Mouse (Mus musculus) hindbrain, embryonic 16.5 days (tissue): Measurements from ENCODE around the gene Xxylt1. TPM values are rescaled to one million over a fixed set of nuclear protein-coding genes. Genes with fewer than 3 reads are reported as not detected.

Experiments used
- ATAC-seq: fragments of 200-750 bp; cut with Nextera tagmentation; 2 replicates; pipeline ENCODE4 v1.8.0; 2017; ENCODE audit warnings: moderate TSS enrichment, moderate library complexity
- H3K27ac ChIP-seq: fragments of 300-500 bp; sonication (generic); 2 replicates; pipeline ENCODE4 v1.5.1; 2014; ENCODE audit warnings: low read depth, mild to moderate bottlenecking, control low read depth, low read length, moderate library complexity
- H3K27me3 ChIP-seq: fragments of 300-500 bp; sonication (generic); replicated peaks from 2 replicates; pipeline ENCODE4 v1.6.1; 2014; ENCODE audit warnings: low read length; ENCODE audit not compliant: control insufficient read depth, insufficient read depth
- H3K36me3 ChIP-seq: fragments of 300-500 bp; sonication (generic); 2 replicates; pipeline ENCODE4 v1.6.1; 2014; ENCODE audit warnings: mild to moderate bottlenecking, low read length, moderate library complexity, mixed read lengths; ENCODE audit not compliant: control insufficient read depth, insufficient read depth
- H3K4me1 ChIP-seq: fragments of 300-500 bp; sonication (generic); 2 replicates; pipeline ENCODE4 v1.6.1; 2014; ENCODE audit warnings: low read depth, low read length; ENCODE audit not compliant: control insufficient read depth, insufficient read depth
- H3K4me2 ChIP-seq: fragments of 300-500 bp; sonication (generic); 2 replicates; pipeline ENCODE4 v1.6.1; 2014; ENCODE audit warnings: mild to moderate bottlenecking, low read length, control low read depth, moderate library complexity
- H3K4me3 ChIP-seq: fragments of 300-500 bp; sonication (generic); 2 replicates; pipeline ENCODE4 v1.5.1; 2014; ENCODE audit warnings: mild to moderate bottlenecking, low read length, control low read depth, moderate library complexity
- H3K9ac ChIP-seq: fragments of 300-500 bp; sonication (generic); 2 replicates; pipeline ENCODE4 v1.6.1; 2014; ENCODE audit warnings: low read depth, mild to moderate bottlenecking, control low read depth, low read length, moderate library complexity
- H3K9me3 ChIP-seq: fragments of 300-500 bp; sonication (generic); 2 replicates; pipeline ENCODE4 v1.6.1; 2014; ENCODE audit warnings: mild to moderate bottlenecking, low read length, moderate library complexity; ENCODE audit not compliant: control insufficient read depth
- WGBS: fragments of 180-500 bp; shearing (Covaris S2); extraction: QIAGEN DNeasy Blood & Tissue Kit; methylation state at CpG from one replicate; pipeline ENCODE4 v1.1.7; 2014; 5-methylcytosine and 5-hydroxymethylcytosine counted together
- polyA plus RNA-seq: library from polyadenylated mRNA; unstranded; fragments of >200 nt; fragmentation: Nextera tagmentation; extraction: Ambion mirVana; gene quantifications from 2 replicates; pipeline ENCODE4 v1.2.1, GENCODE M21; 2015

The Xxylt1 gene
- polyA plus RNA-seq, 1 experiment from 2014 or later, result 11.0 TPM

DNA sequence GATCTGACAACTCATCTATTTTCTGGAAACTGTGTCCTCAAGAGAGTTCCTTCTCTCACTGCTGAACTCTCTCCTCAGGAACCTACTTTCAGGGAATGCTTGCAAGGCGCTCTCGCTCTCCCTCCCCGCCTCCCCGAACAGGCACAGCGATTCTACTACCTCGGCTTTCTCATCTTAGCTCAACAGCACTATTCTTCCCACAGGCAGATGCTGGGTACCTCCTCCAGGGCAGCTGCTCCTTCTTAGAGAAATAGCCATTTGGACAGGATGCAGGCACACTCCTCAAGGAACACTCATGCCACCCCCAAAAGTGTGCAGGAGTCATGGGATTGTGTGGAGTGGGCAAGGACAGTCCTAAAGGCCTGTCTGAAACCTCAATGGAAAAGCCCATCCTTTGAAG lies 97.5 kb downstream of the Xxylt1 start:
- Histone ChIP-seq H3K9ac (no peak overlapping the region), H3K27ac (no peak overlapping the region), H3K4me2 (no peak overlapping the region), H3K9me3 (no peaks in the 10 kb centered on the region), H3K27me3 (no peaks in the 10 kb centered on the region), H3K4me1 (peaks cover 10% of the 10 kb centered on the region), H3K4me3 (no peak overlapping the region), H3K36me3 (no peaks in the 10 kb centered on the region)
- WGBS, result 61% methylated on average over 6 of the region's 6 CpGs
- ATAC-seq, result no peak

DNA sequence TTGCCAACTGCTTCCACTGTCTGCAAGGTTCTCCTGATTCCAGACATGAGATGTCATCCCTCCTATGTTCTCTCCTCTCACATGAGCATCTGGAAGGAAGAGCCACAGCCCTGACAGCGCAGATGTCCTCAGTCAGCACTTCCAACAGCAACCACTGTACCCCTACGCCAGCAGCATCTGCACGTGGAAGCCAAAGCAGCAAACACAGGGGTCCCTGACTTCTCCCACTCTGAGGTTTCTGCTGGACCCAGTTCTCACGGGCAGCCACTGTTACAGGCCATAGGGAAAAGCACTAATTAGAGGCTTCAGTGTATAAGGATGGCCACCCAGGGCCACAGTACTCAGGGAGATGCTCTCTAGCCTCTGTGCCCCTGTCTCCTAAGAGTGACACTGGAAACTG lies 98.0 kb downstream of the Xxylt1 start:
- H3K27me3 ChIP-seq, result no peaks in the 10 kb centered on the region
- no peak overlapping the region for H3K27ac ChIP-seq
- ATAC-seq, result no peak

DNA sequence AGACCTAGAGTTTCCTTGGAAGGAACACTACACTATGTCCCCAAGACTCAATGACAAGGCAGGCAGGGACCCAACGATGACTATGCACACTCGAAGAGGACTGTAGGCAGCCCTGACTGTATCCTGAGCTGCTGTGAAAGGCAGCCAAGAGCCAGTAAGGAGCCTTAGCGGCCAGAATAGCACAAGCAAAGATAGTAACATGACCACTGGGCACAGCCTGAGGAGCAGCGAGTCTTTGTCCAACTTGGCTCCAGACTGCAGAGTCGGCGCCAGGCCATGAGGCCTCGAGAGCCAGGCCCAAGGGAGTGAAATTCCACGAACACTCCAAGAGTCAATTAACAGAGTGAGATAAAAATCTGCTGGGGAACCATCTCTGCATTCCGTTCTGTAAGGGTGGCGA lies 99.9 kb downstream of the Xxylt1 start:
- Histone ChIP-seq H3K9ac (no peak overlapping the region), H3K4me3 (no peak overlapping the region), H3K9me3 (no peaks in the 10 kb centered on the region), H3K4me1 (peaks cover 17% of the 10 kb centered on the region), H3K4me2 (no peak overlapping the region), H3K27me3 (no peaks in the 10 kb centered on the region), H3K36me3 (no peaks in the 10 kb centered on the region), H3K27ac (no peak overlapping the region)
- 79% methylated on average over 10 of the region's 10 CpGs for WGBS
- ATAC-seq, result no peak

More for the DNA sequence above, 98.0 kb downstream of the Xxylt1 start:
- 57% methylated on average over 4 of the region's 4 CpGs for WGBS
- Histone ChIP-seq H3K4me2 (no peak overlapping the region), H3K4me1 (peaks cover 10% of the 10 kb centered on the region), H3K9me3 (no peaks in the 10 kb centered on the region), H3K4me3 (no peak overlapping the region), H3K9ac (no peak overlapping the region), H3K36me3 (no peaks in the 10 kb centered on the region)

DNA sequence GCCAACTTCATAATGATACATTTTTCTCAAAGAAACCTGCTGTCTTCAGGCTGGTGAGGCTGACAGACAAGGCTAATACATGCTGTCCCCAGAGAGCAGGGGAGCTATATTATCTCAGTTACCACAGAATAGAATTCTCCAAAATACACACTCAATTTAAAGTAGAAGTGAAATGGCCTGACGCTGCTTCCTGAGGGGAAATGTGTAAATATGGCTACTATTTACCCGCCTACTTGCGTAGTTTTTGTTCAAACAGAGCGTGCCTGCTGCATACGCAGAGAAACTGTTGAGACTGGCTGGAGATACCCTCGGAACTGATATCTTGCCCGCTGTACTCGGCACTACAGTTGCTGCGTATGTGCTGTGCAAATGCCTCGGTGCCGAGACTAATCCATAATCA lies 101.3 kb downstream of the Xxylt1 start:
- no peak for ATAC-seq
- H3K9ac ChIP-seq, result no peak overlapping the region
- WGBS, result 93% methylated on average over 11 of the region's 11 CpGs
- no peaks in the 10 kb centered on the region for H3K36me3 ChIP-seq
- no peaks in the 10 kb centered on the region for H3K9me3 ChIP-seq
- no peak overlapping the region for H3K4me2 ChIP-seq
- peaks cover 12% of the 10 kb centered on the region for H3K4me1 ChIP-seq
- no peak overlapping the region for H3K27ac ChIP-seq
- no peak overlapping the region for H3K4me3 ChIP-seq
- H3K27me3 ChIP-seq, result no peaks in the 10 kb centered on the region

DNA sequence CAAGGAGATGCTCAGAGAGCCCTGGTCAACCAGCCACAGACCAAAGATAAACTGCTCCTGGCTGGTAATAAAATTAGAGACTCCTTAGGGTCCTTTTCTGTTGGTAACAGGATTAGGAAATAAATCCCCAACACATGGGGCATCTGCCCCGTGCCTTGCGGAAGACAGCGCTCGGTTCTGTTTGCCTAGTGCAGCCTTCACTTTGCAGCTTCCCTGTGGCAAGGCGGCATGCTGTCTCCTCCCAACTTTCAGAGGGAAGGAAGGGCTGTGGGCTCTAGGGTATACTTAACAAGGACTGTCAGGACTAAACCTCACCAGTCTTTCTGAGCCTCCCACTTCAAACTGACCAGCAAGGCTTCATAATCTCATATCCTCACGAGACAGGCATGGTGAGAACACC lies 103.5 kb downstream of the Xxylt1 start:
- Histone ChIP-seq H3K4me3 (no peak overlapping the region), H3K4me1 (peaks cover 16% of the 10 kb centered on the region), H3K4me2 (no peak overlapping the region), H3K27ac (no peak overlapping the region), H3K27me3 (no peaks in the 10 kb centered on the region), H3K9me3 (no peaks in the 10 kb centered on the region), H3K36me3 (no peaks in the 10 kb centered on the region), H3K9ac (no peak overlapping the region)
- no peak for ATAC-seq
- 53% methylated on average over 6 of the region's 6 CpGs for WGBS

DNA sequence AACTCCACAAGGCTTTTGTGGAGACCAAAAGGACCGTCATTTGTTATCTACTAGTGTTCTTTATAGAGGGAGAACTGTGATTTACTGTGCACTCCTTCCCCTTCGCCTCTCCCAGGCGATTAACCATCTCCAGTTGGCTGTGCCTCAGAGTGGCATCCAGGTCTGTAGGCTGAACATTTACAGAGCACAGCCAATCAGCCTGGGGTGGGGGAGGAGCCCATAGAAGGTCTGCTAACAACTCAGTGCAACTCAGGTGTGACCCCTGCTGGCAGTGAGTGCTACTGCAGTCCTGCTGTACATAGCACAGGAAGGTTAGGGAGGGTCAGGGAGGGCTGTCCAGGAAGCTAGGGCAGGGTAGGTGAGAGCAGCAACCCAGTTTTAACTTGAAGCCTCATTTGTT lies 104.0 kb downstream of the Xxylt1 start:
- Histone ChIP-seq H3K36me3 (no peaks in the 10 kb centered on the region), H3K9me3 (no peaks in the 10 kb centered on the region), H3K27me3 (no peaks in the 10 kb centered on the region), H3K9ac (no peak overlapping the region), H3K4me1 (peaks cover 16% of the 10 kb centered on the region), H3K4me3 (no peak overlapping the region), H3K27ac (no peak overlapping the region), H3K4me2 (peak overlapping the region; percentile 14; the same call in 1 of the 2 replicates)
- peak; percentile 94 for ATAC-seq
- WGBS, result 0% methylated on average over 3 of the region's 3 CpGs

DNA sequence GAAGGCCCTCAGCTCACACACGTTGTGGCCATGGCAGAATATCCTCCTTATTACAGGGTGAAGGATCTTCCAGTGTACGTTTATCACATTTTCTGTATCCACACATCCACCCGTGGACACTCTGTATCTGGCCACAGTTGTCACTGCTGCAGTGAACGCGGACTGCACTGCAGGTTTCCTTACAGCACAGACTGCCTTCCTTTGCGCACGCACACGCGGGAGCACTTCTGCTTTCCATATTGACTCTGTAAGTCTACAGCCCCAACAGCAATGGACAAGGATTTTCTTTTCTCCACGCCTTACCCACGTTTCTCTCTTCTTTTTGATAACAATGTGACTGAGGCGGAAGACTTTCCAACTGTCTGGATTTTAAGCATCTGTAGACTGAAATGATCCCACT lies 106.7 kb downstream of the Xxylt1 start:
- Histone ChIP-seq H3K27me3 (no peaks in the 10 kb centered on the region), H3K36me3 (no peaks in the 10 kb centered on the region), H3K9me3 (no peaks in the 10 kb centered on the region), H3K4me2 (no peak overlapping the region), H3K4me3 (no peak overlapping the region), H3K4me1 (peaks cover 16% of the 10 kb centered on the region), H3K9ac (no peak overlapping the region), H3K27ac (no peak overlapping the region)
- no peak for ATAC-seq
- 89% methylated on average over 12 of the region's 12 CpGs for WGBS

DNA sequence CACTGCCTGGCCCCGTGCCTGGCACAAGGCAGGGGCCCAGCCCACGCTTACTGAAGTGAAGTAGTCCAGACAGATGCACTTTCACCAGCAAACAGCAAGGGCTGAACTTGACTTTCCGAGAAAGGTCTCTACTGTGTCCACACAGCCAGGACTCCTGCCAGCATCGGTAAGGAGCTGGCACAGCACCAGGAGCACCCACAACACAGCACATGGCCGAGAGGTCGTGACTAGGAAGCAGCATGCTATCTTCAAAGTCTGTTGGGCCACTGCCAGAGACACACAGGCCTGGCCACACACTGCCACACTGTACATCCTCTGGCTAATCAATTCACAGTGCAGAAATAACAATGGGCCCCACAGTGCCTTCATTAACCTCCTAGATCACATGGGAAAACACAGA lies 107.8 kb downstream of the Xxylt1 start:
- 36% methylated on average over 6 of the region's 6 CpGs for WGBS
- H3K9me3 ChIP-seq, result no peaks in the 10 kb centered on the region
- H3K4me1 ChIP-seq, result peaks cover 16% of the 10 kb centered on the region
- H3K9ac ChIP-seq, result 0 out of 2 replicates have a peak overlapping the region, but pooled peaks have one; percentile 11
- H3K4me3 ChIP-seq, result no peak overlapping the region
- ATAC-seq, result no peak
- no peaks in the 10 kb centered on the region for H3K27me3 ChIP-seq
- H3K27ac ChIP-seq, result no peak overlapping the region; the same call in 1 of the 2 replicates
- no peaks in the 10 kb centered on the region for H3K36me3 ChIP-seq
- H3K4me2 ChIP-seq, result no peak overlapping the region

DNA sequence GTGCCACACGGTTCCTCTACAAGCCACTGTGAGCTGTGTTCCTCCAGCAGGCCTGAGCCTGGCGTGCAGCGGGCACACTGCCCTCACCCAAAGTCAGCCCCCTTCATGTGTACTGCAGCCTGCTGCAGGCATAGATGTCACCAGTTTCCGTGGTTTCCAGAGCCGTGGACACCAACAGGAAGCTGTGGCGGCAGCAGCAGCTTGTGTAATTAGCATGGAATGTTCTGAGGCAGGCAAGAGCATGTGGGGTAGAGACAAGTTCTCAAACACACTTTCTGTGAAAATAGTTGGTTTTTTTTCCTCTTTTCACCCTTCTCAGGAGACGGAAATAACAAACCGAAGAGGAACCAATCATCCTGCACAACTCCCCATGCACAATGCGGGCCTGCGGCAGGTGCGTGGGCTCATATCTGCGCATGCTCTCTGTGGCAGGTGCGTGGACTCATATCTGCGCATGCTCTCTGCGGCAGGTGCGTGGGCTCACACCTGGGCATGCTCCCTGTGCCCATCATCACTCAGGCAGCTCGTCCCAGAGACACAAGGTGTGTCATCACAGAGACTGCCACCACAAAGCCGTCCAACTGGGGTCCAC lies 109.2 kb downstream of the Xxylt1 start:
- no peaks in the 10 kb centered on the region for H3K27me3 ChIP-seq
- ATAC-seq, result no peak
- no peaks in the 10 kb centered on the region for H3K9me3 ChIP-seq
- H3K27ac ChIP-seq, result no peak overlapping the region
- 86% methylated on average over 18 of the region's 18 CpGs for WGBS
- no peak overlapping the region for H3K4me2 ChIP-seq
- no peaks in the 10 kb centered on the region for H3K36me3 ChIP-seq
- H3K4me3 ChIP-seq, result no peak overlapping the region
- peaks cover 13% of the 10 kb centered on the region for H3K4me1 ChIP-seq
- H3K9ac ChIP-seq, result no peak overlapping the region
